Mouse (Mus musculus): Measurements from ENCODE around the gene Nav2.

DNA sequence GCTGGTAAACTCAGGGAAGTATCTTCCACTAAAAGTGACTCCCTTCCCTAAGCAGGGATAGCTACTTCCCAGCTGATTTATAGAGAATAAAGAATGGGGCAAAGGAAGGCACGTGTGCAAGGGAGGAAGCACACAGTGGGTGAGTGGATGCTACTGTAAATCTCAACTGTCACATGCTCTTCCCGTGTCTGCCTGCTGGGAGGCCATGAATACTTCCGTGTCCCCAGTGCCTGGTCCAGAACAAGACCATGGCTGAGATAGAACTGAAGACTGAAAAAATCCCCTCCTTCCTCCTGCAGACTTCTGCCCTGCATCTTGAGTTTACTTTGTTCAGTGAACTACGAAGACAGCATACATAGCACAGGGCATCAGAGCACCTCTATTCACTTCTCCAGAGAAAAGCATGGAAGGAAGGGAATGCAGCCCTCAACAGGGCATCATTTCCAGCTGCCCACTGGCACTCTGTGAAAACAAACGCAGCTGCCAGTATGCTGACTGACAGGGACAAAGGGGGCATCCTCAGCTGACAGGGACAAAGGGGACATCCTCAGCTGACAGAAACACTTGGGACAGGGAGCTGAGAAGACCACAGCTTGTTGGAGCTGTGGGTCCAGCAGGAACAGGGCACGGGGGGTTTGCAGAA is 138.0 kb downstream of the Nav2 start:
- TF ChIP-seq CTCF (IDR thresholded peaks at IDR 0.05; ENCODE audit: borderline replicate concordance, insufficient read depth, low read depth, low read length) (no peak), POLR2A (IDR thresholded peaks at IDR 0.05; ENCODE audit: borderline replicate concordance, insufficient read depth, low read length) (no peak)

Data from cerebellum, adult 2 months (tissue).